Mouse (Mus musculus): ENCODE data around the gene Zfp831.

Gene Zfp831

GRCm38 (mm10) chr2:174731939-174732338 is 88.6 kb downstream of the Zfp831 start:
- DNase-seq (ENCODE audit: low spot score in 2 of 2), result no peak

GRCm38 (mm10) chr2:174735270-174735669 is 91.9 kb downstream of the Zfp831 start:
- DNase-seq (ENCODE audit: low spot score in 2 of 2), result no peak

GRCm38 (mm10) chr2:174747182-174747581 is 103.8 kb downstream of the Zfp831 start:
- DNase-seq (ENCODE audit: low spot score in 2 of 2), result no peak

DNA sequence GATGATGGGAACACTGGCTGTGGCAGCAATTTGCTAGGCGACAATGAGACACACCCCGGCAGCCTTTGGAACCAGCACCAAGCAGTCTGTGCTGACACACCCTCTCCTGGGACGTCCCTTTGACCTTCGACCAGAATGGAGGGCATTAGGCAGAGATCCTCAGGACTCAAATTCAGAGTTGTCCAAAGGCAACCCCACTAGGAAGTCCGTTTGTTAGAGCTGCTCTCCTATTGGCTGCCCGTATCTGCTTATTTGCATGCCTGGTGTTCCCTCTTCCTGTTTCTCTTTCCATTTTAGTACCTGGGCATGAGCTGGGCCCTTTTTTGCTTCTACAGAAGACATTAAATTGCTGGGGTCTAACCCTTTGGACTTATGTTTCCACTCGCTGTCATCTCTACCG is 105.0 kb downstream of the Zfp831 start:
- DNase-seq (ENCODE audit: low spot score in 2 of 2), result no peak

DNA sequence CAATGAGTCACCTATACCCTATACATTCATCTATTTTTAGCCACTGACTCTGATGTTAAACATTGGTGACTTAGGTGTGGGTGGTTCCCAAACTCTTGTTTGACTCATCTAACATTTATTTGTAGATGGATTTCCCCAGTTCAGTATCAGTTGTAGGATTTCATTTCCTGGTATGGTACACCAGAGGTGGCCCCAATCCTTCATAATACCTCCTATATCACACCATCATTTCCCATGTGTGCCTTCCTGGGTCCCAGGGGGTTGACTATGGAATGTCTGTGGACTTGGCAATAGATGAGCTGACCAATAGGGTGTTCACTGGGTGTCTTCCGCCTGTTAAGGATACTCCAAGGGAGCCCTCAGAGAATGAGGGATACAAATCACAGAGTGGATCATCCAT is 109.9 kb downstream of the Zfp831 start:
- DNase-seq (ENCODE audit: low spot score in 2 of 2), result no peak

DNA sequence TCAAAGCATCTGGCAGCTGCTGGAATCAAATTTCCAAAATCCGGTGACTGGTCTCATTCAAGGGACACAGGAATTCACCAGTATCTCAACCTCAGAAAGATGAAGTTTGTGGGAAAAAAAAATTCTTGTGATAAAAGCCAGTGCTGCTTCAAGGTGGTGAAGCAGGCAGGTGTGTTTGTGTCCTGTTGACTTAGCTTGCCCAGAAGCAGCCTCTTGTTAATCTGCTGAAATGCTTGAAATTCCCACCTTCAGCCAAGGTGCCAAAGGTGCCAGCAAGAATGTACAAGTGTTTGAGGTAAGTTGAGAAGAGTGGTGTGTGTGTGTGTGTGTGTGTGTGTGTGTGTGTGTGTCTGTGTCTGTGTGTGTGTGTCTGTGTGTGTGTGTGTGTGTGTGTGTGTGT is 110.9 kb downstream of the Zfp831 start:
- DNase-seq (ENCODE audit: low spot score in 2 of 2), result no peak

GRCm38 (mm10) chr2:174759189-174759588 is 115.9 kb downstream of the Zfp831 start:
- no peak for DNase-seq (ENCODE audit: low spot score in 2 of 2)

All from right cerebral cortex, adult 2 months (tissue).